Mouse (Mus musculus): ENCODE measurements around the gene Oat. TPM values are rescaled to one million over a fixed set of nuclear protein-coding genes. Genes with fewer than 3 reads are reported as not detected.

Gene Oat
- polyA plus RNA-seq, 1 experiment from 2014 or later = 270 TPM

GRCm38 (mm10) chr7:132542427-132542826 lies 33.8 kb downstream of the Oat start:
- Histone ChIP-seq H3K9me3 (ENCODE audit: low read depth, low read length) (no peaks in the 10 kb centered on the region), H3K27ac (ENCODE audit: low read depth) (no peak overlapping the region), H3K4me1 (ENCODE audit: insufficient read depth) (no peaks in the 10 kb centered on the region), H3K9ac (no peak overlapping the region), H3K36me3 (ENCODE audit: insufficient read depth) (no peaks in the 10 kb centered on the region), H3K27me3 (ENCODE audit: insufficient read depth, low read length) (no peaks in the 10 kb centered on the region), H3K4me2 (no peak overlapping the region), H3K4me3 (ENCODE audit: low read depth, low read length) (no peak overlapping the region)
- WGBS = 46% methylated on average over 4 of the region's 4 CpGs
- TF ChIP-seq CTCF (IDR thresholded peaks at IDR 0.05; ENCODE audit: low read depth) = no peak
- DNase-seq (no peak), ATAC-seq (ENCODE audit: insufficient read depth) (no peak)

DNA sequence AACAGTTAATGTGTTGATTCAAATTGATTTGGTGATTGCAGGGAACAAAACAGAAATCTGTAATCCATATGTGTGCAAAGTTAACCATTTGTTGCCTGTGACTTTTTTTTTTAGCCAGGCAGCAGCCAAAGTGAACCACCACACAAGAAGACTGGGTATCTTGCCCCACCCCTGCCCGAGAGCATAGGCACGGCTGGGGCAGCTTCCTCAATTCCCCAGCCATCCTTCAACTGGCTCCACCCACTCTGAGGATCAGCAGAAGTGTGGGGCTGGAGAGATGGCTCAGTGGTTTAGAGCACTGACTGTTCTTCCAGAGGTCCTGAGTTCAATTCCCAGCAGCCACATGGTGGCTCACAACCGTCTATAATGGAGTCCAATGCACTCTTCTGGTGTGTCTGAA lies 34.6 kb downstream of the Oat start:
- WGBS = 52% methylated on average over 3 of the region's 3 CpGs
- Histone ChIP-seq H3K9me3 (ENCODE audit: low read depth, low read length) (no peaks in the 10 kb centered on the region), H3K4me1 (ENCODE audit: insufficient read depth) (no peaks in the 10 kb centered on the region), H3K27ac (ENCODE audit: low read depth) (no peak overlapping the region), H3K9ac (no peak overlapping the region), H3K27me3 (ENCODE audit: insufficient read depth, low read length) (no peaks in the 10 kb centered on the region), H3K36me3 (ENCODE audit: insufficient read depth) (no peaks in the 10 kb centered on the region), H3K4me2 (no peak overlapping the region), H3K4me3 (ENCODE audit: low read depth, low read length) (no peak overlapping the region)
- no peak for TF ChIP-seq CTCF (IDR thresholded peaks at IDR 0.05; ENCODE audit: low read depth)
- no peak for DNase-seq
- no peak for ATAC-seq (ENCODE audit: insufficient read depth)

GRCm38 (mm10) chr7:132540597-132540996 lies 35.6 kb downstream of the Oat start:
- H3K36me3 ChIP-seq (ENCODE audit: insufficient read depth) = no peaks in the 10 kb centered on the region
- H3K9me3 ChIP-seq (ENCODE audit: low read depth, low read length) = no peaks in the 10 kb centered on the region
- TF ChIP-seq CTCF (IDR thresholded peaks at IDR 0.05; ENCODE audit: low read depth) = no peak
- DNase-seq (no peak), ATAC-seq (ENCODE audit: insufficient read depth) (no peak)
- no peak overlapping the region for H3K4me2 ChIP-seq
- no peak overlapping the region for H3K4me3 ChIP-seq (ENCODE audit: low read depth, low read length)
- 77% methylated on average over 4 of the region's 4 CpGs for WGBS
- H3K27me3 ChIP-seq (ENCODE audit: insufficient read depth, low read length) = no peaks in the 10 kb centered on the region
- no peak overlapping the region for H3K9ac ChIP-seq
- H3K4me1 ChIP-seq (ENCODE audit: insufficient read depth) = no peaks in the 10 kb centered on the region
- no peak overlapping the region for H3K27ac ChIP-seq (ENCODE audit: low read depth)

DNA sequence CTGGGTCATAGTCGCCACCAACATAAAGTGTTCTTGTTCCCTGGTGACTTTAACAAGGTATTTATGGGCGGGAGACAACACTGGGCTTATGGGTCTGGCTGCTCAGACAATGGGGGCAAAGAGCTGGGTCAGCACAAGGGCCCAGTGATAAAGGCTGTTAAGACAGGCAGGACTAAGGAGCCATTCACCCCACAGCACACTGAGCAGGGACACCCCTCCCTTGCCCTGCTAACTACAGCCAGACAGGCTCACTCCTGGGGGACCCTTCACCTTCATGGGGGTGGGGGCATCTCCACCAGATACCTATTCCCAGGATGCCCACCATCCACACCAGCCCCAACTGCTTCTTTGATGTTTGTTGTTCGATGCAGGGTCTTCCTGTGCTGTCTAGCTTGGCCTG lies 47.0 kb downstream of the Oat start:
- Histone ChIP-seq H3K4me1 (ENCODE audit: insufficient read depth) (no peaks in the 10 kb centered on the region), H3K36me3 (ENCODE audit: insufficient read depth) (no peaks in the 10 kb centered on the region), H3K4me2 (no peak overlapping the region), H3K27me3 (ENCODE audit: insufficient read depth, low read length) (no peaks in the 10 kb centered on the region), H3K9me3 (ENCODE audit: low read depth, low read length) (no peaks in the 10 kb centered on the region), H3K9ac (no peak overlapping the region), H3K27ac (ENCODE audit: low read depth) (no peak overlapping the region), H3K4me3 (ENCODE audit: low read depth, low read length) (no peak overlapping the region)
- no peak for DNase-seq
- no peak for TF ChIP-seq CTCF (IDR thresholded peaks at IDR 0.05; ENCODE audit: low read depth)
- ATAC-seq (ENCODE audit: insufficient read depth) = no peak
- WGBS = 68% methylated on average over 3 of the region's 3 CpGs

- H3K4me3 ChIP-seq (ENCODE audit: low read depth, low read length) = no peak overlapping the region
- ATAC-seq (ENCODE audit: insufficient read depth) (no peak), DNase-seq (no peak)
- no peaks in the 10 kb centered on the region for H3K27me3 ChIP-seq (ENCODE audit: insufficient read depth, low read length)
- no peak overlapping the region for H3K9ac ChIP-seq
- no peak for TF ChIP-seq CTCF (IDR thresholded peaks at IDR 0.05; ENCODE audit: low read depth)
- 52% methylated on average over 7 of the region's 7 CpGs for WGBS
- H3K9me3 ChIP-seq (ENCODE audit: low read depth, low read length) = no peaks in the 10 kb centered on the region
- H3K27ac ChIP-seq (ENCODE audit: low read depth) = no peak overlapping the region
- no peaks in the 10 kb centered on the region for H3K4me1 ChIP-seq (ENCODE audit: insufficient read depth)
- no peaks in the 10 kb centered on the region for H3K36me3 ChIP-seq (ENCODE audit: insufficient read depth)
- no peak overlapping the region for H3K4me2 ChIP-seq
These were observed 62.7 kb downstream of the Oat start for GRCm38 (mm10) chr7:132513419-132513982.

DNA sequence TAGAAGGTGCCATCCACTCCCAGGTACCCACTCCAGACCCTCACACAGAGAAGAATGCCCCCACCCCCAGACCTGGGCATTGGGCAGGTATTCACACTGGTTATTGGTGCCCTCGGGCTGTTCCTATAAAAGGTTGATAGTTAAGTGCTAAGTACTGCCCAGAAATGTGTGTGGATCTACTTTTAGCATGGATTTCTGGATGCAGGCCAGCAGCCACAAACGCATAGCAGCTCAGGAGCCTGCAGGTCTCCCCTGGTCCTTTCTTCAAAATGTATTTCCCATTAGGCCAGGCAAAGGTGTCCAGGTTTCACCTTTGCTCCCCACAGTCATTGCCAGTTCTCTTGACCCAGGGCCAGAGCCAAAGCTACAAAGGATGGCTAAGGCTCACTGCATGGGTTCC lies 67.1 kb downstream of the Oat start:
- H3K27me3 ChIP-seq (ENCODE audit: insufficient read depth, low read length) = no peaks in the 10 kb centered on the region
- 58% methylated on average over 2 of the region's 2 CpGs for WGBS
- H3K9me3 ChIP-seq (ENCODE audit: low read depth, low read length) = no peaks in the 10 kb centered on the region
- TF ChIP-seq CTCF (IDR thresholded peaks at IDR 0.05; ENCODE audit: low read depth) = no peak
- ATAC-seq (ENCODE audit: insufficient read depth) (no peak), DNase-seq (no peak)
- no peaks in the 10 kb centered on the region for H3K36me3 ChIP-seq (ENCODE audit: insufficient read depth)
- H3K27ac ChIP-seq (ENCODE audit: low read depth) = no peak overlapping the region
- no peak overlapping the region for H3K4me3 ChIP-seq (ENCODE audit: low read depth, low read length)
- no peaks in the 10 kb centered on the region for H3K4me1 ChIP-seq (ENCODE audit: insufficient read depth)
- H3K4me2 ChIP-seq = no peak overlapping the region
- no peak overlapping the region for H3K9ac ChIP-seq

Other genes with a start within 250 kb of the Oat start
- gene Nkx1-2, start 23.2 kb upstream of the Oat start, polyA plus RNA-seq (2014; fragmentation: Nextera tagmentation; extraction: Ambion mirVana) = not detected in 2 replicates
- gene Lhpp, start 34.2 kb upstream of the Oat start, polyA plus RNA-seq (2014; fragmentation: Nextera tagmentation; extraction: Ambion mirVana) = 21.7 and 22.8 TPM in 2 replicates
- 31.2 and 32.4 TPM in 2 replicates for gene Fam53b, start 237.5 kb upstream of the Oat start, polyA plus RNA-seq (2014; fragmentation: Nextera tagmentation; extraction: Ambion mirVana)

Measured in lung, embryonic 14.5 days (tissue).